Mouse (Mus musculus) heart, embryonic 15.5 days (tissue): Measurements from ENCODE around the gene 1810043G02Rik. TPM values are rescaled to one million over a fixed set of nuclear protein-coding genes. Genes with fewer than 3 reads are reported as not detected.
"Not testable (repeated sequence)": the region's sequence is repeated elsewhere in the genome, so short reads cannot be mapped to it uniquely, and the experiment has no call there.

Experiments
- ATAC-seq: fragments of 200-750 bp; cut with Nextera tagmentation; replicated peaks from 2 replicates; pipeline ENCODE4 v1.8.0; 2017; ENCODE audit warnings: low read depth, moderate TSS enrichment; ENCODE audit not compliant: insufficient number of reproducible peaks, insufficient read depth, low FRiP score
- H3K27ac ChIP-seq: fragments of 300-500 bp; sonication (generic); 2 replicates; pipeline ENCODE4 v1.5.1; 2015; ENCODE audit warnings: mild to moderate bottlenecking, inconsistent platforms
- H3K27me3 ChIP-seq: fragments of 300-500 bp; sonication (generic); 2 replicates; pipeline ENCODE4 v1.6.1; 2015; ENCODE audit warnings: inconsistent platforms
- H3K36me3 ChIP-seq: fragments of 300-500 bp; sonication (generic); 2 replicates; pipeline ENCODE4 v1.6.1; 2015; ENCODE audit warnings: mild to moderate bottlenecking, inconsistent platforms
- H3K4me1 ChIP-seq: fragments of 300-500 bp; sonication (generic); replicated peaks from 2 replicates; pipeline ENCODE4 v1.6.1; 2015; ENCODE audit warnings: inconsistent platforms
- H3K4me2 ChIP-seq: fragments of 300-500 bp; sonication (generic); 2 replicates; pipeline ENCODE4 v1.6.1; 2015; ENCODE audit warnings: inconsistent platforms, mild to moderate bottlenecking, moderate library complexity
- H3K4me3 ChIP-seq: fragments of 300-500 bp; sonication (generic); 2 replicates; pipeline ENCODE4 v1.5.1; 2015; ENCODE audit warnings: mild to moderate bottlenecking, inconsistent platforms
- H3K9ac ChIP-seq: fragments of 300-500 bp; sonication (generic); 2 replicates; pipeline ENCODE4 v1.6.1; 2015; ENCODE audit warnings: mild to moderate bottlenecking, inconsistent platforms
- H3K9me3 ChIP-seq: fragments of 300-500 bp; sonication (generic); replicated peaks from 2 replicates; pipeline ENCODE4 v1.6.1; 2016; ENCODE audit warnings: inconsistent platforms
- WGBS: fragments of 180-500 bp; shearing (Covaris S2); methylation state at CpG from one replicate; pipeline ENCODE4 v1.1.7; 2015; ENCODE audit warnings: mixed read lengths; 5-methylcytosine and 5-hydroxymethylcytosine counted together
- polyA plus RNA-seq: library from polyadenylated mRNA; unstranded; fragments of >200 nt; fragmentation: Nextera tagmentation; extraction: Ambion mirVana; gene quantifications from 2 replicates; pipeline ENCODE4 v1.2.1, GENCODE M21; 2015

The 1810043G02Rik gene
- 16.7 and 20.8 TPM in 2 replicates for polyA plus RNA-seq

DNA sequence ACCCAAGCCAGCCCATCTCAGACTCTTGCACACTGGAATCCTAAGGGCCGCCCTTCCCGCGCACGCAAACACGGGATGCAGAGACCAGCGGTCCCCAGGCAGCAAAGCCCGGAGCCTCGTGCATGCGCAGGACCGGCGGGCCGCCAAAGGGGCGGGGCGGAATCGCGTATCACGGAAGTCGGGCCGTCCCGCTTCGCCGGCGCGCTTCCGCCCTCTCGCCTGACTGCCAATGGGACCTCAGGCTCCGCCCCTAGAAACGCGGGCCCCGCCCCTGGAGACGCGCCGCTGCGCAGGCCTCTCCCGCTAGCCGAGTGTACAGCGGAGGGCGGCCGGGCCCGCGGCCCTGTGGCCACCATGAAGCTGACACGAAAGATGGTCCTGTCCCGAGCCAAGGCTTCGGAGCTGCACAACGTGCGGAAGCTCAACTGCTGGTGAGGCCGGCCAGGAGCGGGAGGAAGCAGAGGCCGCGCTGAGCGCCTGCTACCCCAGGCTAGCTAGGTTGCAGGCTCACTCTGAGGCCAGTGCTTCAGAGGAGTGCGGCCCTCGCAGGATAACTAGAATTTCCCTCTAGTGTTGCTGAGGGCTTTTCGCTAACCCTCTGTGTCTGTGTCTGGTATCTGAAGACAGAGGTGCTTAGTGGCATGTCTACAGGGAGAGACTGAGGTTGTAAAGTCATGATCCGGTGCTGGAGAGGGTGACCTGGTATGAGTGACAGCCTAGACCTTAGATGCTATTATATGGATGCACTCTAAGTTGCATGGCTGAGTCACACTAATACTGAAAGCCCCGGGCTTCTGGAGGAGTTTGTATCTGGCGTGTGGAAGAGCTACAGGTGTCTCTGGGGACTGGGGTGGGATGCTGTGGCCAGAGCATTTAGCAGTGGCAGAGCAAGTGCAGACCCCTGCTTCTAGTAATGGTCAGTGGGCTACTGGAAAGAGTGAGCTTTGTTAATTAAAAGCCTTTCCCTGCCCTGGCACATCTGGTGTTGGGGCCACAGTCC lies at the start of gene 1810043G02Rik:
1810043G02Rik (plus strand) TSS at position 174 of the 1,000 bp plus-strand sequence.
- Histone ChIP-seq H3K27ac (peak within 1 kb of the TSS; percentile 54), H3K4me3 (peak within 1 kb of the TSS; percentile 65), H3K9ac (peak within 1 kb of the TSS; percentile 70), H3K9me3 (no peaks in the 10 kb centered on the region), H3K4me1 (peaks cover 11% of the 10 kb centered on the region), H3K27me3 (no peaks in the 10 kb centered on the region), H3K4me2 (peak within 1 kb of the TSS; percentile 86), H3K36me3 (peaks cover 7% of the 10 kb centered on the region; the same call in 1 of the 2 replicates)
- 1% methylated on average over 57 of the region's 57 CpGs for WGBS
- peak; percentile 98 for ATAC-seq

- Histone ChIP-seq H3K4me3 (no peak overlapping the region), H3K9ac (no peak overlapping the region), H3K4me2 (no peak overlapping the region), H3K9me3 (no peaks in the 10 kb centered on the region; the same call in 1 of the 2 replicates), H3K27ac (no peak overlapping the region), H3K36me3 (no peaks in the 10 kb centered on the region), H3K4me1 (no peaks in the 10 kb centered on the region), H3K27me3 (no peaks in the 10 kb centered on the region)
- no peak for ATAC-seq
- 46% methylated on average over 2 of the region's 2 CpGs for WGBS
Measured at GRCm38 (mm10) chr10:77939685-77940084, 38.6 kb upstream of the 1810043G02Rik start.

DNA sequence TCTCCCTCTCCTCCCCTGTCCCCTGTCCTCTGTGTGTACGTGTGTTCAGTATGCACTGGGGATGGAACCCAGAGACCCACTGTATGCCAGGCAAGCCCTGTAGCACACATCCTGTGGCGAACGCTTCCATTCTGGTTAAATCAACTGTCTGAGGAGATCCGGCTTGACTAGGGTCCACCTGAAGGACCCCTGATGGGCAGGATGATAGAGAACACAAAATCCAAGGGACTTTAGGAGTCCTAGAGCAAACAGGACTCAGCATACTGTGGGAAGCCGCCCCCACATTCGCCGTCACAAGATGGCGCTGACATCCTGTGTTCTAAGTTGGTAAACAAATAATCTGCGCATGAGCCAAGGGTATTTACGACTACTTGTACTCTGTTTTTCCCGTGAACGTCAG lies 27.9 kb upstream of the 1810043G02Rik start:
- not testable (repeated sequence) for H3K9me3 ChIP-seq, H3K36me3 ChIP-seq, H3K4me2 ChIP-seq, H3K4me1 ChIP-seq, H3K9ac ChIP-seq, ATAC-seq, H3K27ac ChIP-seq, H3K27me3 ChIP-seq, H3K4me3 ChIP-seq
- 92% methylated on average over 9 of the region's 12 CpGs for WGBS

GRCm38 (mm10) chr10:77962725-77963124 lies 15.6 kb upstream of the 1810043G02Rik start:
- Histone ChIP-seq H3K9me3 (no peaks in the 10 kb centered on the region), H3K36me3 (no peaks in the 10 kb centered on the region), H3K27me3 (peaks cover 11% of the 10 kb centered on the region), H3K4me3 (no peak overlapping the region), H3K4me2 (no peak overlapping the region), H3K27ac (no peak overlapping the region), H3K9ac (no peak overlapping the region), H3K4me1 (no peaks in the 10 kb centered on the region)
- 81% methylated on average over 2 of the region's 2 CpGs for WGBS
- no peak for ATAC-seq

GRCm38 (mm10) chr10:77963971-77964370 lies 14.4 kb upstream of the 1810043G02Rik start:
- Histone ChIP-seq H3K4me2 (no peak overlapping the region), H3K4me3 (no peak overlapping the region), H3K4me1 (no peaks in the 10 kb centered on the region; the same call in 1 of the 2 replicates), H3K27me3 (peaks cover 24% of the 10 kb centered on the region), H3K9ac (no peak overlapping the region), H3K9me3 (no peaks in the 10 kb centered on the region), H3K36me3 (no peaks in the 10 kb centered on the region), H3K27ac (no peak overlapping the region)
- WGBS: 66% methylated on average over 6 of the region's 6 CpGs
- ATAC-seq: no peak

GRCm38 (mm10) chr10:77969274-77969972 lies 8.9 kb upstream of the 1810043G02Rik start:
- no peaks in the 10 kb centered on the region for H3K36me3 ChIP-seq
- peaks cover 41% of the 10 kb centered on the region for H3K27me3 ChIP-seq
- no peak overlapping the region for H3K9ac ChIP-seq
- WGBS: 7% methylated on average over 26 of the region's 26 CpGs
- ATAC-seq: no peak
- H3K4me1 ChIP-seq: peaks cover 8% of the 10 kb centered on the region
- no peaks in the 10 kb centered on the region for H3K9me3 ChIP-seq
- no peak overlapping the region for H3K27ac ChIP-seq
- peak overlapping the region; percentile 33 for H3K4me3 ChIP-seq
- peak overlapping the region; percentile 58 for H3K4me2 ChIP-seq

- peak overlapping the region; percentile 58 for H3K4me2 ChIP-seq
- H3K27me3 ChIP-seq: peaks cover 41% of the 10 kb centered on the region
- H3K36me3 ChIP-seq: no peaks in the 10 kb centered on the region
- ATAC-seq: no peak
- WGBS: 16% methylated on average over 8 of the region's 8 CpGs
- H3K4me1 ChIP-seq: peaks cover 8% of the 10 kb centered on the region
- H3K9ac ChIP-seq: no peak overlapping the region
- H3K4me3 ChIP-seq: peak overlapping the region; percentile 33
- H3K9me3 ChIP-seq: no peaks in the 10 kb centered on the region
- no peak overlapping the region for H3K27ac ChIP-seq
Measured at GRCm38 (mm10) chr10:77969973-77970325, 8.4 kb upstream of the 1810043G02Rik start.

GRCm38 (mm10) chr10:77970481-77970880 lies 7.8 kb upstream of the 1810043G02Rik start, which contains the start of gene Trpm2:
Gene Trpm2 (minus strand): TSS chr10:77970563.
- WGBS: 70% methylated on average over 6 of the region's 6 CpGs
- Histone ChIP-seq H3K9ac (no peak within 1 kb of the TSS), H3K27me3 (peaks cover 41% of the 10 kb centered on the region)

DNA sequence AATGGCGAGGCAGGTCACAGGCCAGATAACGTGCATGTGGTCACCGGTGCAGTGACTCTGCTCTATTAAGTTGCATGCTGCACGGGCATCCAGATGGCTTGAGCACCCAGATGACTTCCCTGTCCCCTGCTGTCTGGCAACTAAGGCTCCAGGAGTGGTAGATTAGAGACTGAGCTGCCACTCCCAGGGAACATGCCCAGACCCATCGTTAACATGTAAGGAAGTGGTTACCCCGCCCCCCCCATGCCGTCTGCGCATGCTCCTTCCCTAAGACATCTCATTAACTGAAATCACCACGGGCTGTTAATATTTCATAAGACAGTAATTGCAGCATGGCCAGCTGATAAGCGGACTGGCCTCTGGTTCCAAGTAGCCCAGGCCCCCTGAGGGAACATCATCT lies 7.1 kb upstream of the 1810043G02Rik start:
- no peaks in the 10 kb centered on the region for H3K36me3 ChIP-seq
- H3K9me3 ChIP-seq: no peaks in the 10 kb centered on the region
- H3K4me1 ChIP-seq: peaks cover 8% of the 10 kb centered on the region
- WGBS: 73% methylated on average over 10 of the region's 10 CpGs
- no peak overlapping the region for H3K4me2 ChIP-seq
- ATAC-seq: no peak
- peaks cover 41% of the 10 kb centered on the region for H3K27me3 ChIP-seq
- no peak overlapping the region for H3K27ac ChIP-seq
- no peak overlapping the region for H3K4me3 ChIP-seq
- H3K9ac ChIP-seq: no peak overlapping the region

More at GRCm38 (mm10) chr10:77970481-77970880, 7.8 kb upstream of the 1810043G02Rik start, which contains the start of gene Trpm2:
- Histone ChIP-seq H3K4me3 (peak within 1 kb of the TSS; percentile 33), H3K4me2 (peak within 1 kb of the TSS; percentile 58), H3K4me1 (peaks cover 8% of the 10 kb centered on the region), H3K36me3 (no peaks in the 10 kb centered on the region), H3K27ac (no peak within 1 kb of the TSS), H3K9me3 (no peaks in the 10 kb centered on the region)
- no peak for ATAC-seq

- Histone ChIP-seq H3K4me1 (peaks cover 8% of the 10 kb centered on the region), H3K4me2 (no peak overlapping the region), H3K36me3 (no peaks in the 10 kb centered on the region), H3K9ac (no peak overlapping the region), H3K9me3 (no peaks in the 10 kb centered on the region), H3K4me3 (no peak overlapping the region), H3K27ac (no peak overlapping the region), H3K27me3 (peaks cover 35% of the 10 kb centered on the region)
- WGBS: 58% methylated on average over 17 of the region's 17 CpGs
- ATAC-seq: no peak
Measured at GRCm38 (mm10) chr10:77971709-77972553, 6.4 kb upstream of the 1810043G02Rik start.
